Mouse (Mus musculus): ENCODE measurements at regions not wholly inside any gene's neighbourhood (a gene's known extent, or its start where the extent isn't known, plus 50 kb on each side); places are given as distances from the start of the nearest gene placed in this dataset.

GRCm38 (mm10) chr2:92682256-92682655, 82.7 kb downstream of the Chst1 start:
- DNase-seq (ENCODE audit: low read depth, low spot score) = no peak
- no peak for TF ChIP-seq CTCF (IDR thresholded peaks at IDR 0.05)
- H3K27me3 ChIP-seq = peaks cover 6% of the 10 kb centered on the region
- ATAC-seq = no peak
- ChIA-PET POLR2A (no interaction called here), CTCF (no interaction called here)
- in situ Hi-C loops (cut with MboI; ENCODE audit: low pct_unique_long_range_greater_than_20kb) = no loop called here

- DNase-seq (ENCODE audit: low read depth, low spot score) (no peak), ATAC-seq (no peak)
- CTCF ChIA-PET = no interaction called here
- no peak for TF ChIP-seq CTCF (IDR thresholded peaks at IDR 0.05)
- in situ Hi-C loops (cut with MboI; ENCODE audit: low pct_unique_long_range_greater_than_20kb) = no loop called here
- H3K27me3 ChIP-seq = peaks cover 6% of the 10 kb centered on the region
- POLR2A ChIA-PET = no interaction called here
These were observed 88.2 kb downstream of the Chst1 start for GRCm38 (mm10) chr2:92687702-92688101.

GRCm38 (mm10) chr2:92689203-92689602, 89.7 kb downstream of the Chst1 start:
- TF ChIP-seq CTCF (IDR thresholded peaks at IDR 0.05) = no peak
- ChIA-PET CTCF (no interaction called here), POLR2A (no interaction called here)
- DNase-seq (ENCODE audit: low read depth, low spot score) = no peak
- no peak for ATAC-seq
- in situ Hi-C loops (cut with MboI; ENCODE audit: low pct_unique_long_range_greater_than_20kb) = no loop called here
- H3K27me3 ChIP-seq = peaks cover 14% of the 10 kb centered on the region

- ChIA-PET CTCF (no interaction called here), POLR2A (no interaction called here)
- peaks cover 21% of the 10 kb centered on the region for H3K27me3 ChIP-seq
- no peak for TF ChIP-seq CTCF (IDR thresholded peaks at IDR 0.05)
- ATAC-seq (no peak), DNase-seq (ENCODE audit: low read depth, low spot score) (no peak)
- in situ Hi-C loops (cut with MboI; ENCODE audit: low pct_unique_long_range_greater_than_20kb) = no loop called here
These were observed 90.8 kb downstream of the Chst1 start for GRCm38 (mm10) chr2:92690304-92690703.

GRCm38 (mm10) chr2:92691438-92691837, 91.9 kb downstream of the Chst1 start:
- peaks cover 20% of the 10 kb centered on the region for H3K27me3 ChIP-seq
- DNase-seq (ENCODE audit: low read depth, low spot score) (no peak), ATAC-seq (no peak)
- ChIA-PET CTCF (no interaction called here), POLR2A (no interaction called here)
- TF ChIP-seq CTCF (IDR thresholded peaks at IDR 0.05) = no peak
- in situ Hi-C loops (cut with MboI; ENCODE audit: low pct_unique_long_range_greater_than_20kb) = no loop called here

GRCm38 (mm10) chr2:92692623-92693022, 93.1 kb downstream of the Chst1 start:
- TF ChIP-seq CTCF (IDR thresholded peaks at IDR 0.05) = no peak
- ATAC-seq (no peak), DNase-seq (ENCODE audit: low read depth, low spot score) (no peak)
- in situ Hi-C loops (cut with MboI; ENCODE audit: low pct_unique_long_range_greater_than_20kb) = no loop called here
- ChIA-PET POLR2A (no interaction called here), CTCF (no interaction called here)
- peaks cover 14% of the 10 kb centered on the region for H3K27me3 ChIP-seq

- POLR2A ChIA-PET = no interaction called here
- TF ChIP-seq CTCF (IDR thresholded peaks at IDR 0.05) = no peak
- no peak for ATAC-seq
- no peak for DNase-seq (ENCODE audit: low read depth, low spot score)
- in situ Hi-C loops (cut with MboI; ENCODE audit: low pct_unique_long_range_greater_than_20kb) = no loop called here
- CTCF ChIA-PET = no interaction called here
- peaks cover 16% of the 10 kb centered on the region for H3K27me3 ChIP-seq
These were observed 93.5 kb downstream of the Chst1 start for GRCm38 (mm10) chr2:92693024-92693423.

- no peak for ATAC-seq
- DNase-seq (ENCODE audit: low read depth, low spot score) = no peak
- no peak for TF ChIP-seq CTCF (IDR thresholded peaks at IDR 0.05)
- CTCF ChIA-PET = interaction anchor here (1.1 kb wide), 1 partner anchor 9 kb away, joined by 3 read pairs; no protein-coding TSS in a partner anchor
- POLR2A ChIA-PET = no interaction called here
- in situ Hi-C loops (cut with MboI; ENCODE audit: low pct_unique_long_range_greater_than_20kb) = no loop called here
- peaks cover 19% of the 10 kb centered on the region for H3K27me3 ChIP-seq
These were observed 95.3 kb downstream of the Chst1 start for GRCm38 (mm10) chr2:92694797-92695196.

GRCm38 (mm10) chr2:92695869-92696268, 96.4 kb downstream of the Chst1 start:
- DNase-seq (ENCODE audit: low read depth, low spot score) = no peak
- no peak for ATAC-seq
- in situ Hi-C loops (cut with MboI; ENCODE audit: low pct_unique_long_range_greater_than_20kb) = no loop called here
- ChIA-PET CTCF (no interaction called here), POLR2A (no interaction called here)
- H3K27me3 ChIP-seq = peaks cover 19% of the 10 kb centered on the region
- no peak for TF ChIP-seq CTCF (IDR thresholded peaks at IDR 0.05)

GRCm38 (mm10) chr2:92697721-92698120, 98.2 kb downstream of the Chst1 start:
- CTCF ChIA-PET = no interaction called here
- in situ Hi-C loops (cut with MboI; ENCODE audit: low pct_unique_long_range_greater_than_20kb) = no loop called here
- no peak for TF ChIP-seq CTCF (IDR thresholded peaks at IDR 0.05)
- peaks cover 28% of the 10 kb centered on the region for H3K27me3 ChIP-seq
- no peak for DNase-seq (ENCODE audit: low read depth, low spot score)
- no peak for ATAC-seq
- POLR2A ChIA-PET = no interaction called here

- in situ Hi-C loops (cut with MboI; ENCODE audit: low pct_unique_long_range_greater_than_20kb) = no loop called here
- POLR2A ChIA-PET = no interaction called here
- no peak for DNase-seq (ENCODE audit: low read depth, low spot score)
- H3K27me3 ChIP-seq = peaks cover 22% of the 10 kb centered on the region
- ATAC-seq = no peak
- no peak for TF ChIP-seq CTCF (IDR thresholded peaks at IDR 0.05)
- CTCF ChIA-PET = interaction anchor here (0.6 kb wide), 1 partner anchor 12 kb away, joined by 3 read pairs; no protein-coding TSS in a partner anchor
These were observed 99.9 kb downstream of the Chst1 start for GRCm38 (mm10) chr2:92699360-92699759.

GRCm38 (mm10) chr2:92704035-92704434, 104.5 kb downstream of the Chst1 start:
- DNase-seq (ENCODE audit: low read depth, low spot score) = no peak
- peaks cover 16% of the 10 kb centered on the region for H3K27me3 ChIP-seq
- no peak for ATAC-seq
- CTCF ChIA-PET = no interaction called here
- in situ Hi-C loops (cut with MboI; ENCODE audit: low pct_unique_long_range_greater_than_20kb) = no loop called here
- POLR2A ChIA-PET = no interaction called here
- TF ChIP-seq CTCF (IDR thresholded peaks at IDR 0.05) = no peak

Measured in Patski (cell line).